Mouse (Mus musculus) heart, postnatal 0 days (tissue): ENCODE data around the gene Fam178b. TPM values are rescaled to one million over a fixed set of nuclear protein-coding genes. Genes with fewer than 3 reads are reported as not detected.

Experiments used
- ATAC-seq: fragments of 200-750 bp; cut with Nextera tagmentation; 2 replicates; pipeline ENCODE4 v1.8.0; 2017; ENCODE audit warnings: low read depth, moderate number of reproducible peaks, moderate library complexity; ENCODE audit not compliant: insufficient read depth
- DNase-seq: peaks from one replicate; pipeline ENCODE4 v3.0.0-alpha.2; 2016; ENCODE audit warnings: low spot score
- H3K27ac ChIP-seq: fragments of 300-500 bp; sonication (generic); 2 replicates; pipeline ENCODE4 v1.5.1; 2014; ENCODE audit warnings: low read depth, mild to moderate bottlenecking
- H3K27me3 ChIP-seq: fragments of 300-500 bp; sonication (generic); 2 replicates; pipeline ENCODE4 v1.6.1; 2014; ENCODE audit warnings: low read length, mixed read lengths; ENCODE audit not compliant: control insufficient read depth, insufficient read depth
- H3K36me3 ChIP-seq: fragments of 300-500 bp; sonication (generic); replicated peaks from 2 replicates; pipeline ENCODE4 v1.6.1; 2014; ENCODE audit warnings: low read length, mixed read lengths; ENCODE audit not compliant: control insufficient read depth, insufficient read depth
- H3K4me1 ChIP-seq: fragments of 300-500 bp; sonication (generic); 2 replicates; pipeline ENCODE4 v1.6.1; 2014; ENCODE audit warnings: antibody characterized with exemption; ENCODE audit not compliant: control insufficient read depth, insufficient read depth
- H3K4me2 ChIP-seq: fragments of 300-500 bp; sonication (generic); 2 replicates; pipeline ENCODE4 v1.6.1; 2014; ENCODE audit warnings: low read depth, mild to moderate bottlenecking, low read length, moderate library complexity
- H3K4me3 ChIP-seq: fragments of 300-500 bp; sonication (generic); 2 replicates; pipeline ENCODE4 v1.5.1; 2014; ENCODE audit warnings: low read depth, low read length
- H3K9ac ChIP-seq: fragments of 300-500 bp; sonication (generic); replicated peaks from 2 replicates; pipeline ENCODE4 v1.6.1; 2014; ENCODE audit warnings: low read depth, low read length, mixed read lengths
- H3K9me3 ChIP-seq: fragments of 300-500 bp; sonication (generic); replicated peaks from 2 replicates; pipeline ENCODE4 v1.6.1; 2016; ENCODE audit warnings: low read length; ENCODE audit not compliant: control insufficient read depth
- CTCF ChIP-seq: IDR thresholded peaks from 2 replicates; pipeline ENCODE4 v1.5.1; 2016; ENCODE audit warnings: antibody characterized with exemption, control low read depth, low read depth
- EP300 ChIP-seq: IDR thresholded peaks from 2 replicates; pipeline ENCODE4 v1.6.1; 2016; ENCODE audit warnings: antibody characterized with exemption, low read depth
- WGBS: fragments of 180-500 bp; shearing (Covaris S2); extraction: QIAGEN DNeasy Blood & Tissue Kit; methylation state at CpG from one replicate; pipeline ENCODE4 v1.1.7; 2014; 5-methylcytosine and 5-hydroxymethylcytosine counted together
- polyA plus RNA-seq: library from polyadenylated mRNA; unstranded; fragments of >200 nt; fragmentation: Nextera tagmentation; extraction: Ambion mirVana; gene quantifications from 2 replicates; pipeline ENCODE4 v1.2.1, GENCODE M21; 2015
- total RNA-seq: library from RNA; depleted of rRNA; stranded (reverse); fragments of >200 nt; gene quantifications from 2 replicates; pipeline ENCODE4 v1.2.3, GENCODE M21; 2014; ENCODE audit warnings: low replicate concordance

The Fam178b gene
- total and polyA plus RNA-seq, 2 experiments from 2014 or later: 0.81 TPM; not detected in 1

DNA sequence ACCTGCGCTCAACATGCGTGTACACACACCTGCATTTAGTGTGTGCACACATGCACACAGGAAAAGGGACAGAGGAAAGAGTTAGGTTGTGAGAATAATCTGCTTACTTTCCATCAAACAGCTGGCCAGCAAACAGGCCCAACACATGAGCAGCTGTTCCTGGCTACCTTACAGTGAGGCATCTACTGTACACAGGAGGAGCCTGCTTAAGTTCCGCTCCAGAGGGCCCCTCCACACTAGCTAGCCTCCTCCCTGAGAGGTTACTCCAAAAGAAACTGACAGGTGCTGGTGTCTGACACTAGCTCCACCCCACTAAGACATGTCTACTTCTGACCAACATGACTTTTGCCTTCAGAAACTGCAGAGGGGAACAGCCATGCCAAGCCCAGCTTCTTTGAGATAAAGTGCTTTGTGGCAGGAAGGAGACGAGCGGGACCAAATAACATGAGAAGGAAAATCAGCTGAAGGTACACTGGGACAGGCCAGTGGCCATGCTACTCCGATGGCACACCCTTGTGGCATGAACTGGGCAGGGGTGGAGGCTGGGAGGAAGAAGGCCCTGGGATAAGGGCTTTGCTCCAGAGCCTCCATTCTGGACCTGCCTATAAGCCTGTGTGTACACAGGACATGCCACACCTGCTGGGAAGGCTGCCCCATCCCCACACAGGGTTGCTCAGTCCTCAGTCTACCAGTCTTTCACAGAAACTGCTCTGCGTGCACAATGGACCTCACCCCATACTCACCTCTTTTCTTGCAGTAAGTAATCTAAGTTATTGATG is 24.2 kb downstream of the Fam178b start:
- Histone ChIP-seq H3K4me3 (no peak overlapping the region), H3K4me2 (no peak overlapping the region), H3K36me3 (no peaks in the 10 kb centered on the region), H3K9ac (no peak overlapping the region), H3K27me3 (no peaks in the 10 kb centered on the region), H3K27ac (no peak overlapping the region), H3K9me3 (no peaks in the 10 kb centered on the region), H3K4me1 (no peaks in the 10 kb centered on the region)
- DNase-seq (no peak), ATAC-seq (no peak)
- TF ChIP-seq EP300 (no peak), CTCF (no peak)
- WGBS: 71% methylated on average over 7 of the region's 7 CpGs

DNA sequence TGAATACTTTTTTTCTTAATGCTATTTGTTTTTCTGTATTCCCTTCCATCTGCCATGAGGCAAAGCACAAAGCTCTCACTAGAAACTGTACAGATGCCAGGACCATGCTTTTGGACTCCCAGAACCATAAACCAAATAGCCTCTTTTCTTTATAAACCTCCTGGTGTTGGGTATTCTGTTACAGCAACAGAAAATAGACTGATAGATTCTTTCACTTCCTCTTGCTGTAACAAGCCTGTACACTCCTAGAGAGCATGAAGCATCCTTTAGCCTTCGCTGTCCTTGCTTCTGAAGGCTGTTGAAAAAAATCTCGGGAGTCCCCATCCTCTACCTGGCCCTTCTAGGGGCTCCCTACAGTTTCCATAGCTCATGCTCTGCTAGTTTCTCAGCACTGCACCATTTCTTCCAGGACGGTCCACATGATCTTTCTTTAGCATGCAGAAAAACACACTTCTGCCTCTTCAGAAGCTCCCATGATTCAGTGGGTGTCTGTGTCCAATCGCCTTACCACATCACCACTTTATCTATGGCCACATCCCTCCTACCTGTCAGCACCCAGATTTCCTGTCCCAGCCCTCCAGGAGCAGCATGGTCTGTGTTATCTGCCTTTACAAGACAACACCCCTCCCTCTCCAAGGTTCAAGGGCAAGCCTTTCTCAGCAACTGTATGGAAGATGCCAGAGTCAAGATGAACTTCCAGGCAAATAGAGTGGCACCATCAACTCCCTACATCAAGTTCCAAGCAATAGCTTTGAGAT is 25.1 kb downstream of the Fam178b start:
- H3K27ac ChIP-seq: no peak overlapping the region
- H3K4me1 ChIP-seq: no peaks in the 10 kb centered on the region
- no peak overlapping the region for H3K9ac ChIP-seq
- H3K27me3 ChIP-seq: no peaks in the 10 kb centered on the region
- ATAC-seq (no peak), DNase-seq (no peak)
- H3K4me3 ChIP-seq: no peak overlapping the region
- no peaks in the 10 kb centered on the region for H3K36me3 ChIP-seq
- H3K4me2 ChIP-seq: no peak overlapping the region
- no peaks in the 10 kb centered on the region for H3K9me3 ChIP-seq
- TF ChIP-seq EP300 (no peak), CTCF (no peak)
- WGBS: 47% methylated on average over 4 of the region's 4 CpGs

DNA sequence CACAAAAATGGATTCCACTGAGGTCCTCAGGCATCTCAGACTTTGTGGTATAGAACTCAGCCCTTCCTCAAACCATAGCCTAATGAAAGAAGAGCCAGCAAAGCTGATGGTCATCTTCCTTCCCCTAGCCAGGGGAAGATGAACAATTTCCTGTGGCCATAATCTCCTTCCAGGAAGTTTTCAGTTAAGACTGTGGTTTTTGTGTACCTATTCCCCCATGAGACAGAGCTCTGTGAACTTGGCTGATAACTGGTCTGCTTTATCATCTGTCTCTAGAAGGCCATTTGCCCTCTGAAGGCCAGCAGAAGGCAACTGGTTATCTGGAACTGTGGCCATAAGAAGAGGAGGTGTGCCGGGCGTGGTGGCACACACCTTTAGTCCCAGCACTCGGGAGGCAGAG is 26.8 kb downstream of the Fam178b start:
- H3K9ac ChIP-seq: no peak overlapping the region
- no peaks in the 10 kb centered on the region for H3K27me3 ChIP-seq
- WGBS: 81% methylated on average over 3 of the region's 3 CpGs
- no peak for ATAC-seq
- DNase-seq: no peak
- no peak overlapping the region for H3K4me3 ChIP-seq
- H3K9me3 ChIP-seq: no peaks in the 10 kb centered on the region
- H3K36me3 ChIP-seq: no peaks in the 10 kb centered on the region
- H3K27ac ChIP-seq: no peak overlapping the region
- no peak overlapping the region for H3K4me2 ChIP-seq
- no peaks in the 10 kb centered on the region for H3K4me1 ChIP-seq
- TF ChIP-seq EP300 (no peak), CTCF (no peak)

DNA sequence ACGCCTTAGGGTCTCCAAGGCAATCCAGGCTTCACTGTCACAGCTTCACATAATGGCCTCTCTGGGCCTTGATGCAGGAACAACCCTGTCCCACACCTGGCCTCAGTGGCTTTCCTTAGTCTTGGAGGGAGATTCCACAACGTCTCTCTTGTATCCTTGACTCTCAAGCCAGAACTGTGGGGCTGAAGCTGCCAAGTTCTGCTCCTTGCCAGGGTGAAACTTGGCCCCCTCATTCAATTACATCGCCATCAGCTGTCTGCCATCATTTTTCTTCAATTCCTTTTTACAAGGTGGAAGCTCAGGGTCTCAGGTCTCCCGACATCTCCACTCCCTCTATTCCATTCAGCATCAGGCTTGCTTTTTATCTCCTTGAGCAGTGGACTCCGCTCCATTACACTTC is 27.9 kb downstream of the Fam178b start:
- 76% methylated on average over 5 of the region's 5 CpGs for whole genome bisulfite sequencing
- Histone ChIP-seq H3K4me1 (no peaks in the 10 kb centered on the region), H3K27ac (no peak overlapping the region), H3K4me2 (no peak overlapping the region), H3K9me3 (no peaks in the 10 kb centered on the region), H3K36me3 (no peaks in the 10 kb centered on the region), H3K27me3 (no peaks in the 10 kb centered on the region), H3K9ac (no peak overlapping the region), H3K4me3 (no peak overlapping the region)
- TF ChIP-seq CTCF: no peak
- no peak for TF ChIP-seq EP300
- ATAC-seq (no peak), DNase-seq (no peak)

DNA sequence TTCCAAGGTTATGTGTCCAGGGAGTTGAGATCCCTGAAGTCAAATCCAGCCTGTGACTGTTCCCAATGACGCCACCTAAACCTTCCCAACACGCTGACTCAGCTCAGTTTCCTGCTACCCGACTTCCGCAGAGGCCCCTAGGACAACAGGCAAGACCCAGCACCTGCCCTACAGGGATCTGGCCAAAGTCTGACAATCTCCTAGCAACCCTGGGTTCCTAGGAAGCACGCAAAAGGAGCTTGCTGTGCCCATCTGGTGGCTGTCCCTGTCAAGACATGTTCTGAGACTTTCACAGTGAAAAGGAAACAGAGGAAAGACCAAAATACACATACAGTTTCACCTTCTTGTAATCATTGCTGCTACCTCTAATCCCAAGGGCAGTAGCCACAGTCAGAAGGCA is 35.4 kb downstream of the Fam178b start:
- TF ChIP-seq EP300 (no peak), CTCF (peak; percentile 11; the same call in 1 of the 2 replicates)
- DNase-seq (no peak), ATAC-seq (peak; percentile 60)
- no peaks in the 10 kb centered on the region for H3K36me3 ChIP-seq
- H3K4me2 ChIP-seq: no peak overlapping the region
- 44% methylated on average over 5 of the region's 5 CpGs for WGBS
- no peak overlapping the region for H3K9ac ChIP-seq
- no peak overlapping the region for H3K27ac ChIP-seq
- no peak overlapping the region for H3K4me3 ChIP-seq
- H3K27me3 ChIP-seq: no peaks in the 10 kb centered on the region
- H3K4me1 ChIP-seq: peaks cover 5% of the 10 kb centered on the region
- no peaks in the 10 kb centered on the region for H3K9me3 ChIP-seq
